Mouse (Mus musculus) liver, postnatal 0 days (tissue): ENCODE data around the gene Bcl6.

Experiments
- CTCF ChIP-seq: sonication (generic); IDR thresholded peaks from 2 replicates; pipeline ENCODE4 v1.5.1; 2016; ENCODE audit warnings: antibody characterized with exemption, low read depth
- EP300 ChIP-seq: IDR thresholded peaks from 2 replicates; pipeline ENCODE4 v1.6.1; 2016; ENCODE audit warnings: antibody characterized with exemption, low read depth, mild to moderate bottlenecking

GRCm38 (mm10) chr16:23931275-23931674 lies 57.4 kb downstream of the Bcl6 start:
- no peak for TF ChIP-seq CTCF
- no peak for TF ChIP-seq EP300
